Mouse (Mus musculus): ENCODE data around the gene Dock10. TPM values are rescaled to one million over a fixed set of nuclear protein-coding genes. Genes with fewer than 3 reads are reported as not detected.

Dock10 gene
- total RNA-seq, 2 experiments from 2014 or later: 22.5 to 28.2 TPM

DNA sequence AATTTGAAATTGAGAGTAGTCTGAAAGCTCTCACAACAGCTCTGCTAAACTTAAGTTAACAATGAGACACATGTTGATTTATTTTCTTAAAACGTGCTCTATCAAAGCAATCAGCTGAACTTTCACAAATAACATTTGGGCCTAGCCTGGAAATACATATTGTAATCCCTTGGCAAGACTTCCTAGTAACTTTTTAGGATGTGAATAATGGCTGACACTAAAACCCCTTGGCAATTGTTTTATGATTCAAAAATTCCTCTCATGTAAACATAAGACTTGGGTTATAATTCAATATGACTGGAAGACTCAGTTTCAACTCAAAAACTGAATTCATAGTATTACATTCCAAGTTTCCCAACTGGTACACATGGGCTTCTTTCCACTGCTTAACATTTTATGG, 133.0 kb downstream of the Dock10 start:
- intact Hi-C loops (cut with DNase I): no loop called here
- H3K27ac ChIP-seq: no peak overlapping the region
- H3K4me3 ChIP-seq: no peak overlapping the region
- no peak for DNase-seq (ENCODE audit: extremely low spot score in 1 of 2, low spot score in 2 of 2)
- TF ChIP-seq CTCF (IDR thresholded peaks at IDR 0.05): no peak

DNA sequence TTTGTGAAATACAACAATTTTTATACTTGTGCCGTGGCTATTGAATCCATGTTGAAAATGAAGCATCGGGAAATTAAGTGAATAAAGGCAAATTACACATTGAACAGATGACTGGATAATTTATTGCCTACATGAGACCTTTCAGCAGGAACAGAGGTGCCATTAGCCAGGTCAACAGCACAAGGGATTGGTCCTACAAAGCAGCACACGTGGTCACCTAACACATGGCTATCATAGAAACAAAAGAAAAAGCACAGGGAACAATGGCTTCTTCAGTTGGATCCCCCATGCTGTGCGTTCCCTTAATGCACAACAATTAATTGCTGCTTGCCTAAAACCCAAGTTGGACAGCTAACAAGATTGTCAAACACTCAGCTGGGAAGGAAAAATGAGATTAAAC, 133.8 kb downstream of the Dock10 start:
- TF ChIP-seq CTCF (IDR thresholded peaks at IDR 0.05): no peak
- intact Hi-C loops (cut with DNase I): no loop called here
- H3K27ac ChIP-seq: no peak overlapping the region
- no peak overlapping the region for H3K4me3 ChIP-seq
- DNase-seq (ENCODE audit: extremely low spot score in 1 of 2, low spot score in 2 of 2): no peak

DNA sequence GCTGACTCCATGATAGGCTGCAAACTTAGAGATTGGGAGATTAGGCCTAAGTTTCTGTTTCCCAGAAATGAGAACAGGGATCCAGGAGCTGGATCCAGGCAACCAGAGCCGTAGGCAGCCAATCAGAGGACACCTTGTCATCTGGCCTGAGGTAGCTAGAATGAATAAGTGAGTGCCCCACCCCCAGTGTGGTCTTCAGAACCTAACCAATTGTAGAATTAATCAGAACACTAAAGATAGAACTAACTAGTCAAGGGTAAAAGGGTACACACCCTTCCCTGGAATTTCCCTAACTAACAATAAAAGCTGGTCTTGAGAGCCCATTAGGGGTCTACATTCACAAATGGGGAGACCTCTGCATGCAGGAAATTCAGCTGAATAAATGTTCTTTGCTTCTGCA, 135.7 kb downstream of the Dock10 start:
- no peak for TF ChIP-seq CTCF (IDR thresholded peaks at IDR 0.05)
- Histone ChIP-seq H3K27ac (no peak overlapping the region), H3K4me3 (no peak overlapping the region)
- DNase-seq (ENCODE audit: extremely low spot score in 1 of 2, low spot score in 2 of 2): no peak
- intact Hi-C loops (cut with DNase I): no loop called here

DNA sequence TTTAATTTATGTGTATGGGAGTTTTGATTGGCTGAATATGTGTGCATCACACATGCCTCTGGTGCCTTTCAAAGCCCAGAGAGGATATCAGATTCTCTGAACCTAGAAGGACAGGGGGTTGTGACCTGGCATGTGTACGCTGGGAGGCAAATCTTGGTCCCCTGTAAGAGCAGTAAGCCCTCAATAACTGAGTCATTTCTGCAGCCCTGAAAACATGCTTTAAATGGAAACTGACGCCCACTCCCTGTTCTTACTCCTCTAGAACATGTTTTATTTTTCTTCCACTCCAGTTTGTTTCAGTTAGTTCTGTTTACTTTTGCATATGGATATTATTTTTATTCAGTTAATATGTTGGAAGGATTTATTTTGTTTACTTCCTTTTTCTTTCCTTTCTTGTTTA, 139.2 kb downstream of the Dock10 start:
- H3K4me3 ChIP-seq: no peak overlapping the region
- intact Hi-C loops (cut with DNase I): no loop called here
- H3K27ac ChIP-seq: no peak overlapping the region; the same call in 1 of the 2 replicates
- DNase-seq (ENCODE audit: extremely low spot score in 1 of 2, low spot score in 2 of 2): no peak
- TF ChIP-seq CTCF (IDR thresholded peaks at IDR 0.05): no peak

DNA sequence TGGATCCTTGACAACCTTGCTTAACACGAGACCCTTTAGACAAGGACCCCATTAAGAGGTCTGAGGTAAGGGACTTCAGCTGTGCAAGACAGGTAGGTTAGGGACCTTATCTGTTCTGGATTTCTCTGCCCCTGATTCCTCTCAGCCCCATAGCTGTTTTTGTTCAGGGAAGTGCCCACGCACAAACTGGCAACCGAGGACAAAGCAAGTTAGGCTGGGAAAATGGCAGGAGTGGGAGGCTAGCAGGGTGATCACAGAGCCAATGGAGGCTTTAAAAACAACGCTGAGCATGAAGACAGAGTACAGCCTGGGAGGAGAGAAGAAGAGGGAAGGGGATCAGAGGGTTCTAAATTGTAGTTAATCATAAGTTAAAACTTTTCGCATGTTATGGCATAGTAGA, 141.7 kb downstream of the Dock10 start:
- no peak for TF ChIP-seq CTCF (IDR thresholded peaks at IDR 0.05)
- intact Hi-C loops (cut with DNase I): no loop called here
- no peak overlapping the region for H3K4me3 ChIP-seq
- no peak for DNase-seq (ENCODE audit: extremely low spot score in 1 of 2, low spot score in 2 of 2)
- no peak overlapping the region for H3K27ac ChIP-seq

DNA sequence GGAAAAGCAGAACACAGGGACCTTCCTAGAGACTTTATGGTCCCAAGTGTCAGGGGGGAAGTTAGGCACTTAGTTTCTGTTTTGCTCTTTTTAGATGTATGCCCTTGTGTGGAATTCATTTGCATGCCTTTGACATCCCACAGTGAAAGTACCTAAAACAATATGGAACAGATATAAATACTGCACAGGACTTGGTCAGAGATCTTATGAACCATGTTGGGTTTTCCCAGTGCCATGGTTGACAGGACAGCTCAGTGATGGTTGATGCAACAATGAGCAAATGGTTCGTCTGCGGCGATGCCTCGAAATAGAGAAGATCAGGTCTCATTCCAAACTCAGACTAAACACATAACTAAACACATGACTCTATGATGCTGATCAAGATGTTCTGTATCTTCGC, 143.6 kb downstream of the Dock10 start:
- intact Hi-C loops (cut with DNase I): no loop called here
- TF ChIP-seq CTCF (IDR thresholded peaks at IDR 0.05): no peak

DNA sequence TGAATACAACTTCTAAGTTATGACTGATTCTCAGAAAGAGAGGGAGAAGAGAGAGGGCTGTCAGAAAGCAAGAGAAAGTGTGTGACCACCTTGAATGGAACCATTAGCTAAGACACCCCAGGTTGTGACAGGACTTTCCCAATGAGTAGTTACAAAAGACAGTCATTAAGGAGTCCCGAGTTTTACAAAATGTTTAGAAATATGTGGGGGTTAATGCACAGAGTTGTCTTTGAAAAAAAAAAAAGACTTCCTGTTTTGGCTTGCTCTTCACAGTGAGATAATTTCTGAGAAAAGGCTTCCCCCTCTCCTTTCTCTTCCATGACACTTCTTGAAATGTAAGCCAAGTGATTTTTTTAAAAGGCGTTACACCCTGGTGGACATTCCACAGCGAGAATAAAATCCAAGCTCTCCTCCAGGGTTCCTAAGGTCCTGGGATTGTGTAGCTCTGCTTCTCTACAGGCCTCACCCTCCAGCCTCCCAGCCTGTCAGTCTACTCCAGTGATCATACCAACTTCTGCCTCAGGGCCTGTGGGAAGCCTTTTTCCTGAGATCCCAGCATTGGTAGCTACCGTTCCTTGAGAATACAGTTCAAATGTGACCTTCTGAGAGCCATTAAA, 144.8 kb downstream of the Dock10 start:
- Histone ChIP-seq H3K4me3 (no peak overlapping the region), H3K27ac (no peak overlapping the region)
- DNase-seq (ENCODE audit: extremely low spot score in 1 of 2, low spot score in 2 of 2): no peak
- TF ChIP-seq CTCF (IDR thresholded peaks at IDR 0.05): no peak
- intact Hi-C loops (cut with DNase I): no loop called here

More for the DNA sequence above, 143.6 kb downstream of the Dock10 start:
- no peak for DNase-seq (ENCODE audit: extremely low spot score in 1 of 2, low spot score in 2 of 2)
- Histone ChIP-seq H3K27ac (no peak overlapping the region), H3K4me3 (no peak overlapping the region)

DNA sequence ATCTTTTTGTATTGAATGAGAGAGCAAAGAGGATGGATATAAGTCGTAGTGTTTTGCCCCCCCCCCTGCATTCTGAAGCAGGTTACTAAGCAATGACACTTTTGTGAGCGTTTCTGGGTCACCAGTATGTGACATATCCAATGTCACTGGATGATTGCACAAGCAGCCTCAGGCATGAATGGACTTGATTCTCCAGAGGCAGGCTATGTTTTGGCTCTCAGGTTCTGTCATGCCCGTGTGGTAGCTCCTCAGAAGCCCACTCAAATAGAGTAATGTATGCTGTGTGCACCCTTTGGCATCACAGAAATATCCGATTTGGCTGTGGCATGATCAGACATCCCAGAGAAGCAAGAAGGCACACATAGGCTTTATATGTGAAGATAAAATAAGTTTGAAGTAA, 150.8 kb downstream of the Dock10 start:
- TF ChIP-seq CTCF (IDR thresholded peaks at IDR 0.05): no peak
- no peak for DNase-seq (ENCODE audit: extremely low spot score in 1 of 2, low spot score in 2 of 2)
- intact Hi-C loops (cut with DNase I): no loop called here
- Histone ChIP-seq H3K27ac (no peak overlapping the region), H3K4me3 (no peak overlapping the region)

DNA sequence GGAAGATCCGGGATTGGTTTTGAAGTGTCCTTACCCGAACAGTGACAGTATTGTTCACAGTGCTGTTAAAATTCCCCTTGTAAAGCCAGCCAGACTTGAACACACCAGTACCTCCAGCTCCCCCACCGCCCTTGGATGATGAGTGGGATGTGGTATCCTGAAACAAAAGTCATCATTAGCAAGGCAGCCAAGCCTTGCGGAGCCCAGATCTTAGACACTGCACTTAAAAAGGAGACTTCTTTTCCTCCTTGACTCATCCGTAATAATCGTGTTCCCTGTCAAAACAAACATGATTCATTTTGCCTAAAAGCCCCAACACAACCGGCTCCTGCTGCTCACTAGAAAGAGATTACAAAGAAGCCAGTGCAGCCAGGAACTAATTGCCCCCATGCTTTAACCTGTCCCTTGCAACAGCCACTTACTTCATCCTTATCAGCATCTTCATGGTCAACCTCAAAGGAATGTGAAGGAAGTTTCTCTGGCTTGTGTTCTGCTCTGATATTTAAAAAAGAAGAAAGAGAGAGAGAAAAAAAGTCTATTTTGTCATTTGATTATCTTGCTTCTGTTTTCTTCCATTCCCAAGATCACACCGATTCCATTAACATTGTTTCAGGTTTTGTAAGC, 152.1 kb downstream of the Dock10 start:
- DNase-seq (ENCODE audit: extremely low spot score in 1 of 2, low spot score in 2 of 2): peak; percentile 37 to 40
- no peak overlapping the region for H3K4me3 ChIP-seq
- no peak for TF ChIP-seq CTCF (IDR thresholded peaks at IDR 0.05)
- intact Hi-C loops (cut with DNase I): no loop called here
- H3K27ac ChIP-seq: no peak overlapping the region

DNA sequence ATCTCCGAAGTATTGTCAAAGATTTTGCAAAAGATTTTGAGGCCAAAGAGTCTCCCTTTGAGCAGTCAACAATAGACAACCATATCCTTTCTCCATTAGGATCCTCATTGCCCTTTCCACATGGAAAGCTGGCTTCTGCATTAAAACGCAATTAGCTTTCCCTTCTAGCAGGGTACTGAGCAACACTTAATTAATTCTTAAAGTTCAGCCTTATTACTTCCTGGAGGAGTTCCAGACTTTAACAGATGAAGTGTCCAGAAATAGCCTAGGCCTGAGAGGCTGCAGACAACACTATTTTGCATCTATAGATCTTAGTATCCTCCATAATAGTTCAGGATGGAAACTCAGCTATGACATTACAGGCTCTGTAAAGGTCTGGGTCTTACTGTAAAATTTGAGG, 154.0 kb downstream of the Dock10 start:
- H3K4me3 ChIP-seq: no peak overlapping the region
- no peak for TF ChIP-seq CTCF (IDR thresholded peaks at IDR 0.05)
- no peak for DNase-seq (ENCODE audit: extremely low spot score in 1 of 2, low spot score in 2 of 2)
- no peak overlapping the region for H3K27ac ChIP-seq
- intact Hi-C loops (cut with DNase I): loop anchor here (2.0 kb wide), 1 partner anchor 118 kb away; no protein-coding TSS in a partner anchor

DNA sequence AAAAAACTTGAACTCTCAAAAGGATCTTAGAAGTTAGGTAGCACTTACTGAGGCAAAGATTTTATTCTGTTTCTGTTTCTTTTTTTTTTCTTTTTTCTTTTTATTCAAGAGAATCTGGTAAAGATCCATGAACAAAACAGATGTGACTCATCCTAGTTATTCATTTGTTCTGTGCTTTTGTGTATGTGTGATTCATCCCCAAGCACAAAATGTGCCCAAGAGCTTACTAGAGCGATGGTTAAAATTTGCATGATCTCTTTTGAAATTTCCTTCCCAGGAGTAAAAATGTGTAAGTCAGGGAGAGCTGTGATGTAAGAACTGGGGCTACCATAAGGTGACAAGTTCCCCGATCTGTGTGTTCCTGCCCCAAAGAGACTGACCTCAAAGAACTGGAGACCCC, 155.2 kb downstream of the Dock10 start:
- intact Hi-C loops (cut with DNase I): no loop called here
- DNase-seq (ENCODE audit: extremely low spot score in 1 of 2, low spot score in 2 of 2): no peak
- TF ChIP-seq CTCF (IDR thresholded peaks at IDR 0.05): no peak
- Histone ChIP-seq H3K4me3 (no peak overlapping the region), H3K27ac (no peak overlapping the region)

DNA sequence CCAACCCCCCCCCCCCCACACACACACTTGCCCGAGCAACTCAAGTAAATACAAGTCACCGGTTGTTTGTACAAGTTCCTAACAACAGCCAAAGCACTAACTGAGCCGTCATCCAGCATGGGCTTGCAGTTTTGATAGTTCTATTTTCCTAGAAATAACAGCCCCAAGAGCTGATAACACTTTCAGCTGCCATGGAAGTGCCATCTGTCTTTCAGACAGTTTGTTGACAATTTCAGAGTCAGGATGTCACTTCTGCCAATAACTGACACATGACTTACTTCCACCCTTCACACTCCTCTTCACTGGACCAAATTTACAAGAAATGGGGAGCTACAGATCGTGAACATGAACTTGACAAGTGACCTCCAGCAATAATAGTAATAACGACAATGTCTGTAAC, 175.0 kb downstream of the Dock10 start:
- H3K4me3 ChIP-seq: no peak overlapping the region
- intact Hi-C loops (cut with DNase I): no loop called here
- no peak for TF ChIP-seq CTCF (IDR thresholded peaks at IDR 0.05)
- no peak for DNase-seq (ENCODE audit: extremely low spot score in 1 of 2, low spot score in 2 of 2)
- no peak overlapping the region for H3K27ac ChIP-seq

DNA sequence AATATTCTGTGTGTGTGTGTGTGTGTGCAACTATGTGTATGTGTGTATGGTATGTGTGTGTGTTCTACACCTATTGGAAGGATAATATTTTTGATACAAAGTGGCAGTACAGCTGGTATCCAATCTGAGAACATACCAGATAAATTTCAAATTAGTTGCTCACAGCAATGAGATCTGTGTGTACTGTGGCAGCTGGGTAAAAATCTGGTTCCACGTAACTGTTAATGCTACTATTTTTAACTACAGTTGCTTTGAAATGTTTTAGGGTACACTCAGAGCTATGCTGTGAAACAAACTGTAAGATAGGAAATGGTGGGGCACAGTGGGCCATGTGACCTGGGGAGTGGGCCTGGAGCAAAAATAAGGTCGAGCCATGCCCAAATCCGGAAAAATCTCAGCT, 176.1 kb downstream of the Dock10 start:
- no peak overlapping the region for H3K27ac ChIP-seq
- intact Hi-C loops (cut with DNase I): no loop called here
- no peak for DNase-seq (ENCODE audit: extremely low spot score in 1 of 2, low spot score in 2 of 2)
- no peak for TF ChIP-seq CTCF (IDR thresholded peaks at IDR 0.05)
- H3K4me3 ChIP-seq: no peak overlapping the region
